Mouse (Mus musculus): ENCODE measurements around the gene Erfe.

GRCm38 (mm10) chr1:91356105-91356504 is 10.1 kb upstream of the Erfe start:
- no peak for TF ChIP-seq GATA1 (IDR thresholded peaks at IDR 0.05; ENCODE audit: low read length)
- TF ChIP-seq TAL1 (IDR thresholded peaks at IDR 0.05; ENCODE audit: low read length): no peak

Measured in erythroblast, embryonic 14.5 days (primary cell).